Mouse (Mus musculus) spleen, postnatal 36 days (tissue): ENCODE measurements around the gene Il1rapl2.

Experiments used
- DNase-seq, 2 experiments: peaks; one replicate each; pipeline ENCODE4 v3.0.0; 2022; ENCODE audit warnings: low spot score in 2 of 2, mixed read lengths in 1 of 2

Il1rapl2 gene

GRCm38 (mm10) chrX:137570321-137571195 is at the start of gene Il1rapl2:
Gene Il1rapl2 (plus strand): TSS chrX:137570608.
- no peak for DNase-seq

GRCm38 (mm10) chrX:137548348-137548747 is 22.1 kb upstream of the Il1rapl2 start:
- DNase-seq = no peak

GRCm38 (mm10) chrX:137569472-137570188 is 778 bp upstream of the Il1rapl2 start:
- no peak for DNase-seq

- DNase-seq = no peak
Measured at GRCm38 (mm10) chrX:137582656-137583055, 12.2 kb downstream of the Il1rapl2 start.

- DNase-seq = no peak
Measured at GRCm38 (mm10) chrX:137620697-137621096, 50.3 kb downstream of the Il1rapl2 start.

DNA sequence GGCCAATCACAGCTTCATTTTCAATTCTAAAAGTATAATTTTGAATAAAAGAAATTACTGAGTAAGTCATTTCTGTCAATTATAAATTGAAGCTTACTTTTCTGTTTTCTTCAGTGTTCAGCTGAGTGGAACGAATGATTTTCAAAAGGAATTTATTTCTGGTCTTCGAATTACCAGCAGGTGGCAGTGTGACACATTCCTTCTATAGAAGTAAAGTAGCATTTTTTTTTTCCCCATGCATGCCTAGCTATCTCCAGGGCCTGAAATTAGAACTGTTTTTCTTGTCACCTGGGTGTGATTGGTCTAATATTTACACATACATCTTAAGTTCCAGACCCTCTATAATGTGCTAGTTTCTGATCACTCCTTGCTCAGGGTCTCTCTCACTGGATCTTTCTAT is 96.6 kb downstream of the Il1rapl2 start:
- no peak for DNase-seq

DNA sequence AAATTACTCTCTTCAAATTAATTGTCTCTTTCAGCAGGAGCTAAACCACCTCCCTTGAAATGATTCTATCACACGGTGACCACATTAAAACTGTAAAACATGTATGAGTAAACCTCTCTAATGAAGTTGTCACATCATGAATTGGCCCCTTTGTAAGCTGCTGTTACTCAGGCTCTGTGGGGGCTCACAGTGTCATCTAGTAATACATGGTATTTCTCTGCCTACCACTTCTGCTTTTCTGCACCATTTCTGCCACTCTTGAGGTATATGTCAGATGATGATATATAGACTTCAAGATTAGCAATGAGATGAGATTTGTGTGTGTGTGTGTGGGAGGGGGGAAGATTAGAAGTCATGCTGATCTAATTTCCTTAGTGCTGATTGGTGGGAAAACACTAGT is 117.6 kb downstream of the Il1rapl2 start:
- DNase-seq = no peak

DNA sequence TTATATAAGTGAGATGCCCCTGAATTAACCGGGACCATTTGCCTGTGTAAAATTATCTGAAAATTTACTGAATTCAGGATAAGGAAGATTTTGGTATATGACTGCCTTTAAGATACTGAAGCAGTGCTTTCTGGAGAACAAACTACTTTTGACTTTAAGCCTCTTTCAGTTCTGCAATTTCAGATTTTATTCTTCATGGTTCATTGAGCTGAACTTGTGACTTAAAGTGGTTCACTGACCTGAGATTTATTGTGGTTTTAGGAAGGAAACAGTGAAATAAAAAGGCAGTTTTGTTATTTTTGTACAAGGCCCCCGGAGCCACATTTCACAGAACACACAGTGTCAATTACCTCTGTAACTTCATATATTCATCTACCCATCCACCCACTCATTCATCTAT is 129.6 kb downstream of the Il1rapl2 start:
- peak in 1 of 2 experiments; percentile 3 for DNase-seq

- no peak for DNase-seq
Measured at GRCm38 (mm10) chrX:137755537-137755936, 185.1 kb downstream of the Il1rapl2 start.

- no peak for DNase-seq
Measured at GRCm38 (mm10) chrX:137805484-137806200, 235.2 kb downstream of the Il1rapl2 start.

GRCm38 (mm10) chrX:137806231-137807114 is 236.1 kb downstream of the Il1rapl2 start:
- no peak for DNase-seq

GRCm38 (mm10) chrX:137809526-137809925 is 239.1 kb downstream of the Il1rapl2 start:
- no peak for DNase-seq

GRCm38 (mm10) chrX:137812151-137812550 is 241.7 kb downstream of the Il1rapl2 start:
- no peak for DNase-seq

DNA sequence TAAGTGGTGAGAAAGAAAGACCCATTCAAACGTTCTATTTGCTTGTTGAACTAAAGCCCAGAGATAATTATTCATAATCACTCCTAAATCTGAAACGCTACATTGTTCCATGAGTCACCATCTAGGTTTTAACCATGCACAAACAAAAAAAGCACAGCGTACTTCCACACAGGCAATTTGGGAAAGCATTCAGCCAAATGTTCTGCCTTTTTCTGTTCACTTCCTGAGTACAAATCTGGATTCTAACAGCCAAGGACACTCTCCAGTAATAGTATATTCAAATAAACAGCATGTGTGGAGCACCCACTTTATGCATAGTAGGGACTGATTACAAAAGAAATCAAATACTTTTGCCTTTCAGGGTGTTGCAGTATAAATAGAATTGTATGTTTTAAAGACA is 278.5 kb downstream of the Il1rapl2 start:
- no peak for DNase-seq

- no peak for DNase-seq
Measured at GRCm38 (mm10) chrX:137923490-137923889, 353.1 kb downstream of the Il1rapl2 start.

DNA sequence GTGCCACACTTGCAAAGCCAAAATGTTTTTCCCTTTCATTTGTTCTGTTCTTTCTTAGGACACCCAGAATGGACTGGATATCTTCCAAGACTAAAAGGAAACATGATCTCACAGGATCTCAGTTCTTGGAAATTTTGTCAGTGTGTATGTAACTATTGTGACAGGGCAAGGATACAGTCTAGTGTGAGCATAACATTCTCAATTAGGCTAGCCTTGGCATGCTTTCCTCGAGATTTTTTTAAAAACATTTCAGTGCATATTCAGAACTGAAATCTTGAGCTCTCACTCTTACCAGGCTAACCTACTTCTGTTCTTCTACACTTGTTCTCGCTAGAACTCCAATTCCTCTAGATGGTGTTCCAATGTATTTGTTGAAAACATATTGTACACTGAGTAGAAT is 356.4 kb downstream of the Il1rapl2 start:
- DNase-seq = no peak

- no peak for DNase-seq
Measured at GRCm38 (mm10) chrX:137947741-137948140, 377.3 kb downstream of the Il1rapl2 start.

DNA sequence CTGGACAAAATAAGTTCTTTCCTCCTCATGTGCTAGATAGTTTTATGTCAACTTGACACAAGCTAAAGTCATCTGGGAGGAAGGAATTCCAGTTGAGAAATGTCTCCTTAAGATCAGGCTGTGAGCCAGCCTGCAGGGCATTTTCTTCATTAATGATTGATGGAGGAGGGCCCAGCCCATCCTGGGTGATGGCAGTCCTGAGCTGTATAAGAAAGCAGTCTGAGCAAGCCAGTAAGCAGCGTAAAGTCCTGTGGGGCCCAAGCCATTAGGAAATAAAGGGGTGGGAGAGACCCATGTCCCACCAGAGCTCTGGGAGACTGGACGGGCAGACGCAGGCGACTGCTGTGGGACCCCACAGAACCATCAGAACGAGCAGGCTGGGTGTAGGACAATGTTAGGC is 400.9 kb downstream of the Il1rapl2 start:
- DNase-seq = no peak

DNA sequence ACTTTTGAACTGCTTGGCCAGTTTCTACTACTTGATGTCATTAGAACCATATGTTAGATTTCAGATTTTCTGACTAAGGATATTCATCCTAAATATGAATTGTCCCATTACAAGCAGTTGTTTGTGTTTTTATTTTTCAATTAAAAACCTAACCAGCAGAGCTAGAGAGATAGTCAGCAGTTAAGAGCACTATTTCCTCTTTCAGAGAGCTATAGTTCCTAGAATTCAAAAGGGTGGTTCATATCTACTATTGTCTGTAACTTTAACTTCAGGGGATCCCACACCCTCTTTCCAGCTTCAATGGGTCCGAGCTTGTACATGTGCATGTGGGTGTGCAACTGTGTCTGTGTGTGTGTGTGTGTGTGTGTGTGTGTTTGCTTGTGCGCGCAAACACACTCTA is 472.7 kb downstream of the Il1rapl2 start:
- DNase-seq = no peak

GRCm38 (mm10) chrX:138103954-138104353 is 533.5 kb downstream of the Il1rapl2 start:
- no peak for DNase-seq

DNA sequence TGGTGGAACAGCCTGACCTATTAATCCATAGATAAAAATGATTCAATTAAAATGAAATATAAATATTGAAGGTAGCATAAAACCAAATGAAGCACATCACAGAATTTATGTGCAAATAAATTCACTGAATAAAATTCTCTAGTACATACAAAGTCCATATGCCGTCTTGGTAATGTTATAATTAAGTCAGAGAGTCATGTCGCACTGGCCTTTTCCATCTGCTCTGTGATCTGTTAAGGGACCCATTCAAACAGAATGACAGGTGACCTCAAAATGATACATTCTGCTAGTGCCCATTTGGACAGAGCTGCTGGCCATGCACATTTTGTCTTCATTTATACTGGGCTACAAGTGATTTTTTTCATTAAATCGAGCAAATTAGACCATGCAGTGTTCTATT is 534.3 kb downstream of the Il1rapl2 start:
- no peak for DNase-seq
